Mouse (Mus musculus) kidney, postnatal 0 days (tissue): ENCODE measurements around the gene Cst3. TPM values are rescaled to one million over a fixed set of nuclear protein-coding genes. Genes with fewer than 3 reads are reported as not detected.

ENCODE experiments used
- ATAC-seq: fragments of 200-750 bp; cut with Nextera tagmentation; replicated peaks from 2 replicates; pipeline ENCODE4 v1.8.0; 2017; ENCODE audit warnings: low read depth, moderate number of reproducible peaks, moderate TSS enrichment, moderate library complexity; ENCODE audit not compliant: low FRiP score
- DNase-seq: peaks from one replicate; pipeline ENCODE4 v3.0.0-alpha.2; 2016; ENCODE audit warnings: low spot score
- H3K27ac ChIP-seq: fragments of 300-500 bp; sonication (generic); 2 replicates; pipeline ENCODE4 v1.5.1; 2014; ENCODE audit warnings: mild to moderate bottlenecking
- H3K27me3 ChIP-seq: fragments of 300-500 bp; sonication (generic); 2 replicates; pipeline ENCODE4 v1.6.1; 2014; ENCODE audit warnings: low read length, mixed read lengths; ENCODE audit not compliant: insufficient read depth
- H3K36me3 ChIP-seq: fragments of 300-500 bp; sonication (generic); 2 replicates; pipeline ENCODE4 v1.6.1; 2014; ENCODE audit warnings: low read length, mixed read lengths; ENCODE audit not compliant: insufficient read depth
- H3K4me1 ChIP-seq: fragments of 300-500 bp; sonication (generic); replicated peaks from 2 replicates; pipeline ENCODE4 v1.6.1; 2014; ENCODE audit warnings: antibody characterized with exemption, low read length, mixed read lengths; ENCODE audit not compliant: insufficient read depth
- H3K4me2 ChIP-seq: fragments of 300-500 bp; sonication (generic); 2 replicates; pipeline ENCODE4 v1.6.1; 2014; ENCODE audit warnings: mild to moderate bottlenecking, low read length, moderate library complexity, mixed read lengths
- H3K4me3 ChIP-seq: fragments of 300-500 bp; sonication (generic); replicated peaks from 2 replicates; pipeline ENCODE4 v1.5.1; 2014; ENCODE audit warnings: low read depth, low read length
- H3K9ac ChIP-seq: fragments of 300-500 bp; sonication (generic); 2 replicates; pipeline ENCODE4 v1.6.1; 2014; ENCODE audit warnings: low read depth, low read length
- H3K9me3 ChIP-seq: fragments of 300-500 bp; sonication (generic); replicated peaks from 2 replicates; pipeline ENCODE4 v1.6.1; 2016; ENCODE audit warnings: low read length, inconsistent platforms, mixed read lengths
- CTCF ChIP-seq: IDR thresholded peaks from 2 replicates; pipeline ENCODE4 v1.5.1; 2016; ENCODE audit warnings: antibody characterized with exemption, low read depth, mild to moderate bottlenecking, moderate library complexity
- WGBS: fragments of 180-500 bp; shearing (Covaris S2); extraction: QIAGEN DNeasy Blood & Tissue Kit; methylation state at CpG from one replicate; pipeline ENCODE4 v1.1.7; 2014; 5-methylcytosine and 5-hydroxymethylcytosine counted together
- polyA plus RNA-seq: library from polyadenylated mRNA; unstranded; fragments of >200 nt; fragmentation: Nextera tagmentation; extraction: Ambion mirVana; gene quantifications from 2 replicates; pipeline ENCODE4 v1.2.1, GENCODE M21; 2015

Cst3 gene
- polyA plus RNA-seq, 1 experiment from 2014 or later: 617 TPM

- no peak for TF ChIP-seq CTCF
- 86% methylated on average over 5 of the region's 5 CpGs for WGBS
- H3K27me3 ChIP-seq: no peaks in the 10 kb centered on the region
- H3K4me1 ChIP-seq: no peaks in the 10 kb centered on the region
- no peak overlapping the region for H3K9ac ChIP-seq
- H3K27ac ChIP-seq: no peak overlapping the region
- H3K36me3 ChIP-seq: no peaks in the 10 kb centered on the region
- no peak overlapping the region for H3K4me2 ChIP-seq
- DNase-seq: no peak
- no peak for ATAC-seq
- no peak overlapping the region for H3K4me3 ChIP-seq
- no peaks in the 10 kb centered on the region for H3K9me3 ChIP-seq
These were observed 37.3 kb downstream of the Cst3 start for GRCm38 (mm10) chr2:148838075-148838777.

- 63% methylated on average over 4 of the region's 4 CpGs for WGBS
- Histone ChIP-seq H3K4me1 (no peaks in the 10 kb centered on the region), H3K4me2 (no peak within 1 kb of the TSS), H3K9me3 (no peaks in the 10 kb centered on the region), H3K4me3 (no peak within 1 kb of the TSS), H3K9ac (no peak within 1 kb of the TSS), H3K27me3 (no peaks in the 10 kb centered on the region), H3K36me3 (no peaks in the 10 kb centered on the region), H3K27ac (no peak within 1 kb of the TSS)
- no peak for TF ChIP-seq CTCF
- DNase-seq (no peak), ATAC-seq (no peak)
These were observed 40.6 kb downstream of the Cst3 start, which contains the start of gene Cst9 for GRCm38 (mm10) chr2:148834912-148835311. Cst9 (plus strand) TSS chr2:148835147.

- H3K9me3 ChIP-seq: no peaks in the 10 kb centered on the region
- DNase-seq (no peak), ATAC-seq (no peak)
- no peaks in the 10 kb centered on the region for H3K27me3 ChIP-seq
- H3K4me3 ChIP-seq: no peak overlapping the region
- 62% methylated on average over 1 of the region's 1 CpGs for WGBS
- no peaks in the 10 kb centered on the region for H3K36me3 ChIP-seq
- H3K27ac ChIP-seq: no peak overlapping the region
- TF ChIP-seq CTCF: no peak
- no peak overlapping the region for H3K9ac ChIP-seq
- no peaks in the 10 kb centered on the region for H3K4me1 ChIP-seq
- no peak overlapping the region for H3K4me2 ChIP-seq
These were observed 49.5 kb downstream of the Cst3 start for GRCm38 (mm10) chr2:148825986-148826385.

Other genes starting within 250 kb of the Cst3 start
- gene Nxt1, start 203.1 kb downstream of the Cst3 start, polyA plus RNA-seq: 75.3 and 77.2 TPM in 2 replicates
- gene Gzf1, start 194.7 kb downstream of the Cst3 start, polyA plus RNA-seq: 20.0 and 20.5 TPM in 2 replicates
- 1.3 and 1.4 TPM in 2 replicates for gene Napb, start 143.2 kb downstream of the Cst3 start, polyA plus RNA-seq
- not detected in 2 replicates for gene Cstl1, start 125.3 kb downstream of the Cst3 start, polyA plus RNA-seq
- not detected in 2 replicates for gene Cst11, start 104.2 kb downstream of the Cst3 start, polyA plus RNA-seq
- gene 8030411F24Rik, start 93.7 kb downstream of the Cst3 start, polyA plus RNA-seq: not detected in 2 replicates
- not detected in 2 replicates for gene Cst12, start 86.3 kb downstream of the Cst3 start, polyA plus RNA-seq
- not detected in 2 replicates for gene Cst8, start 76.9 kb downstream of the Cst3 start, polyA plus RNA-seq
- gene Cst13, start 55.6 kb downstream of the Cst3 start, polyA plus RNA-seq: not detected in 2 replicates
- gene Cst9, start 40.5 kb downstream of the Cst3 start, polyA plus RNA-seq: not detected in 2 replicates
- not detected in 2 replicates for gene 9230104L09Rik, start 10.7 kb downstream of the Cst3 start, polyA plus RNA-seq
- not detected in 2 replicates for gene Gm1330, start 127.6 kb upstream of the Cst3 start, polyA plus RNA-seq
- gene Gm10750, start 141.5 kb upstream of the Cst3 start, polyA plus RNA-seq: not detected in 2 replicates